Mouse (Mus musculus): ENCODE measurements around the gene Slc2a12.

The Slc2a12 gene

GRCm38 (mm10) chr10:22644853-22645491, at the start of gene Slc2a12:
Slc2a12 (plus strand) TSS chr10:22645011.
- DNase-seq (ENCODE audit: low spot score), result no peak

GRCm38 (mm10) chr10:22598908-22599480, 45.8 kb upstream of the Slc2a12 start:
- no peak for DNase-seq (ENCODE audit: low spot score)

- no peak for DNase-seq (ENCODE audit: low spot score)
Observed at GRCm38 (mm10) chr10:22601046-22601445, 43.8 kb upstream of the Slc2a12 start.

GRCm38 (mm10) chr10:22604801-22605200, 40.0 kb upstream of the Slc2a12 start:
- no peak for DNase-seq (ENCODE audit: low spot score)

GRCm38 (mm10) chr10:22608273-22608672, 36.5 kb upstream of the Slc2a12 start:
- DNase-seq (ENCODE audit: low spot score), result no peak

- DNase-seq (ENCODE audit: low spot score), result no peak
Observed at GRCm38 (mm10) chr10:22608799-22609357, 35.9 kb upstream of the Slc2a12 start.

GRCm38 (mm10) chr10:22613301-22613700, 31.5 kb upstream of the Slc2a12 start:
- DNase-seq (ENCODE audit: low spot score), result no peak

- DNase-seq (ENCODE audit: low spot score), result no peak
Observed at GRCm38 (mm10) chr10:22614554-22614953, 30.3 kb upstream of the Slc2a12 start.

GRCm38 (mm10) chr10:22615309-22615708, 29.5 kb upstream of the Slc2a12 start:
- no peak for DNase-seq (ENCODE audit: low spot score)

GRCm38 (mm10) chr10:22618842-22619241, 26.0 kb upstream of the Slc2a12 start:
- no peak for DNase-seq (ENCODE audit: low spot score)

- no peak for DNase-seq (ENCODE audit: low spot score)
Observed at GRCm38 (mm10) chr10:22628832-22629231, 16.0 kb upstream of the Slc2a12 start.

GRCm38 (mm10) chr10:22631103-22631502, 13.7 kb upstream of the Slc2a12 start:
- no peak for DNase-seq (ENCODE audit: low spot score)

GRCm38 (mm10) chr10:22631528-22631927, 13.3 kb upstream of the Slc2a12 start:
- DNase-seq (ENCODE audit: low spot score), result no peak

GRCm38 (mm10) chr10:22631956-22632355, 12.9 kb upstream of the Slc2a12 start:
- no peak for DNase-seq (ENCODE audit: low spot score)

- DNase-seq (ENCODE audit: low spot score), result no peak
Observed at GRCm38 (mm10) chr10:22633406-22634306, 11.2 kb upstream of the Slc2a12 start.

GRCm38 (mm10) chr10:22637241-22637640, 7.6 kb upstream of the Slc2a12 start:
- no peak for DNase-seq (ENCODE audit: low spot score)

- no peak for DNase-seq (ENCODE audit: low spot score)
Observed at GRCm38 (mm10) chr10:22644171-22644570, 640 bp upstream of the Slc2a12 start.

- DNase-seq (ENCODE audit: low spot score), result no peak
Observed at GRCm38 (mm10) chr10:22648702-22649101, 3.9 kb downstream of the Slc2a12 start.

GRCm38 (mm10) chr10:22653820-22654219, 9.0 kb downstream of the Slc2a12 start:
- no peak for DNase-seq (ENCODE audit: low spot score)

- no peak for DNase-seq (ENCODE audit: low spot score)
Observed at GRCm38 (mm10) chr10:22658534-22659385, 13.9 kb downstream of the Slc2a12 start.

GRCm38 (mm10) chr10:22659386-22659725, 14.5 kb downstream of the Slc2a12 start:
- DNase-seq (ENCODE audit: low spot score), result no peak

Data from urinary bladder, postnatal 10 days (tissue).